Mouse (Mus musculus): Measurements from ENCODE around the gene Tnrc6c.

Tnrc6c gene

DNA sequence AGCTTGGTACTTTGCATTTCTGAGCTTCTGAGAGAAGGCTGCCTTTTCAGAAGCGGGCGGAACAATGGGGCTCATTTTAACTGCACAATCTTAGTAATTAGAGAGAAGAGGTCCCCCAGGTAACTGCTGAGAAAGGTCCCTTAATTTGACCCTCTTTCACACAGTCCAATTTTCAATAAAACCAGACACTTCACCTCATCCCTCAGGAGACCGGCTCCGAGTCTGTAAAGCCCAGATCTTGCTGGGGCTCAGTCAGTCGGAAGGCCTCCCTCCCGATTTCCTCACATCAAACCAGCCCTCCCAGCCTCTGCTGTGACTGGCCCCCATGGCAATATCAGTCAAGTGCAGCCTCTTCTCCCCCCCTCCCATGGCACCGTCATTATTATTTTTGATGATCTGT lies 15.7 kb upstream of the Tnrc6c start:
- no peak for DNase-seq (ENCODE audit: low read depth, low spot score)

DNA sequence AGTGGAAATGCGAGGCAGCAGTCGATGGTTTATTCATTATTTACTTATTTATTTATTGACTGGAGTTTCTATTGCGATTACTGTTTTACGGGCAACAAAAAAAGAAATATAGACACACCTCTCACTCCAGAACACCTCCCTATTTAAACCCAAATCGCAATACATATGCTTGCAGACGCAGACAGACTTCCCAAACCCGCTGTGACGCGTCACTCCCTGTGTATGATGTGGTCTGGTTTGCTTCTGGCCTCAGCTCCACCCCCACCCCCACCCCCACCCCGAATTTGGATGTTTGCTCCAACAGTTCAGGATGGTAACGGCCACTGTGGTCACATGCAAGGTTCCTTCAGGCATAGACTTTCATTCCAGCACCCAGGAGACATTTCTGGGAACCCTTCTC lies 15.3 kb upstream of the Tnrc6c start:
- DNase-seq (ENCODE audit: low read depth, low spot score), result no peak

DNA sequence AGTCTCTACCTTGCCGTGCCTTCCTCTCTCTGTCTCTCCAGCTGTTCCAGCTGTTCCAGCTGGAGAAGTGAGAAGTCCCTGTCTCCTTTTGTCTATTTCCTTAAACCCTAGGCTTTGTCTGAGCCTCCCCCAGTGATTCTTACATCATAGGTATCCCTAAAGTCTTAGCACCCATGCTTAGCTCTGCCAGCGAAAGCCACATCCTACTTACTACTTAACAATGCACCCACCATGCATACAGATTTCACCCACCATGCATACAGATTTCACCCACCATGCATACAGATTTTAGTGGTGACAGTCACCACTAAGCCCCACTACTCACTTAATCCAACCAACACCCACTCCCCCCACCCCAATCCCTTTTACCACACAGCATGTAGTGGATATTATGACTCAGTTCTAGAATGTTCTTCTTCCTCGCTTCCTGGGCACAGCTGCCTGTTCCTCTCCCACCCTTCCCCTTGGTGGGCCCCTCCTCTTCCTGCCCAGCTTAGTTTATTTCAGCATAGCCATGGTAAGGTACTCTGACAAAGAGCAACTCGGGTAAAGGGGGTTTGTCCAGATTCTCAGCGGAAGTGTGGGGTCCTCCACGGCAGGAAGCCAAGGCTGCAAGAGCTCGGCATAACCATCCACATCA lies 14.6 kb upstream of the Tnrc6c start:
- no peak for DNase-seq (ENCODE audit: low read depth, low spot score)

DNA sequence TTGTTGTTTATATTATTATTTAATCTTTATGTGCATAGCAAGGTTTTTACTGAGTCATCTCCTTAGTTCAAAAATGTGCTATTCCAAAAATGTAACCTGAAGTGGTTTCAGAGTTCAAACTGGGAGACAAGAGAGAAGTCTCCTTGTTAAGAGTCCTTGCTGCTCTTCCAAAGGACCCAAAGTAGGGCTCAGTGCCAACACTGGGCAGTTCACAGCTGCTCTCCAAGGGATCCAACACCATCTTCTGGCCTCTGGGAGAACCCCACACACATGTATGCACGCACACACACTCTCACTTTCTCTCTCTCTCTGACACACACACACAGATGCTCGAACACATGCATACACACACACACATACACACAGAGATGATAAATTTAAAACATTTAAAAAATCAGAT lies 11.9 kb upstream of the Tnrc6c start:
- no peak for DNase-seq (ENCODE audit: low read depth, low spot score)

DNA sequence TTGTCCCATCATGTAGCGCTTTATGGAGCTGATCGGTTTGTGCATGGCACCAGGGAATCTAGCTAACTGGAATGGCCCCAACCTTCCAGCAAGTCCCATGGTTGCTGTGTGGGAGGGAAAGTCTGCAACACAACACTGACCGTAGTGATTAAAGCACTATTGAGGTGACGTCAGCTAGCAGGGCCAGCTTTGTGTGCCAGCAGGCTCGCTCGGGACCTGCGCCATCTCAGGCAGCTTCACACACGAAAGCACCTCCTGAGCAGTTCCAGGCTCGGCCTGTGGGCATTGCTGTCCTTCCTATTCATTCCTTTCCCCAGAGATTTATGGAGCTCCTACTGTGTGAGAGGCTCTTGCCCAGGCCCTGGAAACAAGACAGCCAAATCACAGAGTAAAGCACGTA lies 10.8 kb upstream of the Tnrc6c start:
- no peak for DNase-seq (ENCODE audit: low read depth, low spot score)

DNA sequence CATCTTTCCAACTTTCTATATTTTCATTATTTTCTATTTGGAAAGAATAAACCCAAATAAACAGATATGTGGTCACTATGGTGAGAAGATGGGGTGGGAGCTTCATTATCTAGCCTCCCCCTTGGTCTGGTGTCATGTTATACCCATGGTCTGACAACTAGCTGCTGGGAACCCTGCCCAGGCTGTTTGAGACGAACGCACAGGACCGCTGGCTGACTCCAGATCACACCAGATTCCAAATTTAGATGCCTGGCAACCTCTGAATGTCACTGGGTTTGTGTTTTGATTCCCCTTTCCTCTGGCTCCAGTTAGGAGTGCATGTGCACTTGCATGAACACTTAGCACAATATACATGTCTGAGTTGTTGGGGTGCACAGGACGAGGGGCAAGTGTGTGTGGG lies 7.3 kb upstream of the Tnrc6c start:
- DNase-seq (ENCODE audit: low read depth, low spot score), result no peak

DNA sequence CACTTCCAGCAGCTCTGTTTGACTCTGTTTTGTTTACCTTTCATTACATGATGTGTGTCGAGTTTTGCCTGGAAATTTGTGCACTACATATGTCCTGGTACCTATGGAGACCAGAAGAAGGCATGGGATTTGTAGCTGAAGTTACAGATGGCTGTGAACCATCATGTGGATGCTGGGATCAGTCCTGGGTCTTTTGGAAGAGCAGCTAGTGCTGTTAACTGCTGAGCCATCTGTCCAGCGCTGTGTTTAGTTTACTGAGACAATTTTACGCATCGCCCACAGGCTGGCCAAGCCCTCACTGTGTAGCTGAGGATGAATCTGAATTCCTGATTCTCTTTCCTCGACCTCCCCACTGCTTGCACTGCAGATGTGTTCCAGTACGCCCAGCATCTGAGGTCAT lies 6.1 kb upstream of the Tnrc6c start:
- no peak for DNase-seq (ENCODE audit: low read depth, low spot score)

DNA sequence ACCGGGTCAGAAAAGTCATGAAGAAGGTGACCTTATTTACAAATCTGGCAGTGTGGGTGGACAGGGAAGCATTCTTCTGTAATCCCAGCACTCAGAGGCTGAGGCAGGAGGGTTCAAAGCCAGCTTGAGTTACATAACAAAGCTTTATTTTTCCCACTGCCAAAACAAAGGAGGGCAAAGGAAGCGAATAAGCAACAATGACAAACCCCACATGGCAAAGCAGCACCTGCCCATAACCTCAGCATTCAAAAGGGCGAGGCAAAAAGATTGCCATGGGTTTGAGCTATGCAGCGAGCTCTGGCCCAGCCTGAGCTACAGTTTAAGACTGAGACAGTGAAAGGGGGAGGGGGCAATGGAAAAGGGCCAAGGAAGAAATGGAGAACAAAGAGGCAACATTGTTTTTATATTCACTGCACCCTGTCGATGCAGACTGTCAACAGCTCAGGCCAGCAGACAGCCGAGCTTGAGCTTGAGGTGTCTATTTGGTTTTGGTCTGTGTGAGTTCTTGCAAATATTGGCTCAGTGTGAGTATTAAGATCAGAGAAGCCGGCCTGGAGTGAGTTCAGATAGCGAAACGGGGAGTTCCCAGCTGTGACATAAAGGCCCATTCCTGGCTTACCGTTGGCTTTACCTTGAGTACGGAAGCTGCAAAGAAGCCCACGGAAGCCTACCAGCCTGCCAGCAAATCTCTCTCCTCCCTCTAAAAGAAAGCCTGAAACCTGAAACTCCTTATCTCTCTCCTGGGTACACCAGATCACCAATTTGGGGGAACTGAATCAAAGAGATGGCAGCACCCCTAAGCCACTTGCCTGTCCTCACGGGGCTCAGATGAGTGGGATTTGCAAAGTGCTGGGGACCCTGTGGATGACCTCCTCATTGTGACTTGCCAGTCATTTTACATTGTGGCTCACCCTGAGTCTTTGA lies 3.1 kb upstream of the Tnrc6c start:
- DNase-seq (ENCODE audit: low read depth, low spot score), result no peak

DNA sequence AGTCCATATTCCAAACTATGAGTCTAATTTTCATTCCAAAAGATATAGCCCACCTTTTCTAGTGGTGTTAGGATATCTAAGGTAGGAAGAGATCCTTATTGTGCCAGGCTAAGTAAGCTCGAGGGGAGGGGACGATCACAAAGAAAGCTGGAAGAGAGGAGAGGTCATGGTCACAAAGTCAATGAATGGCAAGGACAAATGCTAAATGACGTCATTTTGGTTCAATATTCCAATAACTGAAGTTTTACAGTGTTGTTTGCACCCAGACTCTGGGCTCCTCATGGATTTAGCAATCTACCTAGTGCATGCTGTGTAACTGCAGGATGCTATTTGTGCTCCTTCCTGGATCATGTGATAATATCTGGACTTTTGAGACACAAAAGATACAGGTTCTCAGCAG lies 1.2 kb upstream of the Tnrc6c start:
- no peak for DNase-seq (ENCODE audit: low read depth, low spot score)

DNA sequence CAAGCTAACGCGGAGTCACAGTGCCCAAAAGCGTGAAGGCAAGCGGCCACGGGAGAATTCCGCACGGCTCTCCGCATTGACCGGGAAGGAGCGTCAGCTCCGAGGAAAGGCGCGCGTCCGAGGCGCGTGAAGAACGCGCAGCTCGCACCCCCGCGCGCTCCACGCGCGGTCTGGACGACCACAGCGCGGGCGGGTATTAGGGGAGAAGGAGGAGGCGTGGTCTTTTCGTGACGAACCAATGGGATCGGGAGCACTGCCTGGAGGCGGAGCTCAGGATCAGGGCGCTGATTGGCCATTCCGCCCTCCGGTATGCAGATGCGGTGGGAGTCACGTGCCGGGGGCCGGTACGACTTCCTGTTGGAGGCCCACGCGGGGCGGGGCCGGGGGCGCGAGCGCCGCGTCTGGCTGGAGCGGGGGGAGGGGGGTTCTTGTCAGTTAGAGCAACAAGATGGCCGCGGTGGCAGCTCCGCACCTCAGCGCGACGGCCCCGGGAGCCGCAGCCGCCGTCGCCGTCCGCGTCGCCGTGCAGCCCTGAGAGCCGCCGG lies 363 bp downstream of the Tnrc6c start:
- peak; percentile 87 for DNase-seq (ENCODE audit: low read depth, low spot score)

DNA sequence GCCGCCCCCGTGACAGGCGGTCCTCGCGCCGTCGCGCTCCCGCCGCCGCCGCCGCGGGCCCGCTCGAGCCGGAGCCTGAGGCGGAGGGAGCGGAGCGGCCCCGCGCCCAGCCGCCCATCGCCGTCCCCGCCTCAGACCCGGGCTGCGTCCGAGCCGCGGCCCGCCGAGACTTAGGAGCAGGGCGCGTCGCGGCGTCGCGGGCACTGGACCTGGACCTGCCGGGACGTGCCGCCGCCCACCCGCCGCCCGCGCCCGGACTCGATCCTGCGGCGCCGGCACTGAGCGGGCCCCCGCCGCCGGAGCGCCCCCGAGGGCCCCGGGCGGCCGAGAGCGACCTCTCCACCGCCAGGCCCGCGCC lies 824 bp downstream of the Tnrc6c start:
- no peak for DNase-seq (ENCODE audit: low read depth, low spot score)

DNA sequence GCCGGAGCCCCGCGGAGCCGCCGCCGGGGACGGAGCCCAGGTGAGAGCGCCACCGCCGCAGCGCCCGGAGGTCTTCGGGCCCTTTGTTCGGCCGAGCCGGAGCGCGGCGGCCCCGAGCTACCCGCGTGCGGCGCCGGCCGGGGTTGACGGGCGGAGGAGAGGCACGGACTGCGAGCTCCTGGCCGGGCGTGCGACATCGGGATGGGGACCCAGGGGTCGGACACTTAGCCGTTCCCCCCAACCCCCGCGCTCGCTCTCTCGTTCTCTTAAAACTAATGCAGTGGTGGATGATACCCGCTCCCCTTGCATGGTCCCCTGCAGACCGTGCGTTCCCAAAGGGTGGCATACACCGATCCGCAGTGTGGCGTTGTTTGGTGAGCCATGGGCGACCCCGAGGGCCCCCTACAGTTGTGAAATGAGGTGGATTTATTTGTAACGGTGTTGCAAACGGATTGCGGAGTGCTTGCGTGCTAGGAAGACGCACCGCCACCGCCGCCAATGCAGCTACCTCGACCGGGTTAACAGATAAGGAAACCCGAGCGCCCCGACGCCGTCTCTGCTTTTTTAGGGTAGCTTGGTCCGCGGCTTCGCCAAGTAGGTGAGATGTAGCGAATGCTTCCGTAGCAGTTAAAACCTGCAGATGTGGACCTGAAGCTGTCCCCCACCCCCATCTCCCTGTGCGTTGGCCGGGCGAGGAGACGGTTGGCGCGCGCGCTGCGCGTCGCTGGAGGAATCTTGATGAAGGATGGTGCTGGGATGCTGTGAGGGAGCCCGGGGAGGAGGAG lies 1.4 kb downstream of the Tnrc6c start:
- peak; percentile 22 for DNase-seq (ENCODE audit: low read depth, low spot score)

DNA sequence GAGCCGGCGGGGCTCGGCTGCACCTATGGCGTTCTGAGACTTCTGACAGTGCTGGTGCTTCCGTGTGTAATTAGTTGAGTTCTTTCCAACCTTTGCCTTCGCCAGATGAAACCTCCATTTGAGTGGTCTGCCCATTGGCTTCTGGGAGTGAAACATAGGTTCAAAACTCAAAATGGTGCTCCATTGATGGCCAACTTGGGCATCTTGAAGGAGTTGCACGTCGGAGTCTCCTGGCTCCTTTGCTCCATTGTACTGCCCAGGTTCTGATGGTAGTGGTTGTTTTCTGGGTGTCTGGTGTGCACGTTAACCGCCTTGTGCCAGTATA lies 1.9 kb downstream of the Tnrc6c start:
- DNase-seq (ENCODE audit: low read depth, low spot score), result no peak

DNA sequence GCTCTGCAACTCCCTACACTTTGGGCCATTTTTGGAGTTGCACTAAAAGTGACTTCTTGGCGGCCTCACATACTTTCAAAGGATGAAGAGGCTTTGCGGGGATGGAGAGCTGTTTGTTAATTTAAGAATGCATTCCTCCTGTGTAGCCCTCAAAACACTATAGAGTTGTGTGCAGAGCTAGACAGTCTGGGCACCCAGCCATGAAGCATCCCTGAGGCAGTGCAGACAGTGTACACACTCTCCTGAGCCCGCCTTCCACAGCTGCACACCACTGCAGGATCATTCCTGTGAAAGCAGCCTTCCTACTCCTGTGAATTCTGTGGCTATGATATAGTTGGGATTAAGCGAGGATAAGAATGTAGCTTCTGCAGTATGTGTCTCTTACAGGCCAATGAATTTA lies 4.9 kb downstream of the Tnrc6c start:
- DNase-seq (ENCODE audit: low read depth, low spot score), result no peak

DNA sequence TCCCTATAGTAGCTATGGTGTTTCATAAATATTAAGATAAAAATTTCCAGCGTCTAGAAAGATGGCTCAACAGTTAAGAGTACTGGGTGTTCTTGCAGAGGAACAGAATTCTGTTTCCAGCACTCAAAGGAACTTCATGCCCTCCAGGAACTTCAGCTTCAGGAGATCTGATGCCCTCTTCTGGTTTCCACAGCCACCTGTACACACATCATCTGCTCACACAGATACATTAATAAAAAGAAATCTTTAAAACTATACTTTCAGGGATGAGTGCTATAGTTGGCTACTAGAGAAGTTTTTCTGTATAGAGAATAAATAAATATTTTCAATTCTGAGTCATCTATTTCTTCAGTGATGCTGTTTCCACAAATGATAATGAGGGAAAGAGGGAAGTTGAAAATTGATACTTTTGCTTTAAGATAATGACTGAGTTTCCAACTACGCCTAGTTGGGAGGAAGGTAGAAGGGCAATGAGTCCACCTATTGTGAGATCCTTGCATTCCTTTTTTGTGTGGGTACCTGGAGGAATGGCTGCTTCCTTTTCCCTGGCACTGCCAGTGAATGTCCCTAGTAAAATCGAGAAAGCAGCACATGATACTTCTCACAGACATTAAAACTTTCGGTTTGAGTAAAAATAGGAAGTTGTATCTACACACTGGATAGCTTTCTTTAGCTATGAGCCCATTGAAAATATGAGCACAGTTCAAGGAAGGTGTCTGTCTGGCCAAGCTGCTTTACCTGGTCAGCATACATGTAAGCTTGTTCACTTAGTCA lies 9.1 kb downstream of the Tnrc6c start:
- no peak for DNase-seq (ENCODE audit: low read depth, low spot score)

DNA sequence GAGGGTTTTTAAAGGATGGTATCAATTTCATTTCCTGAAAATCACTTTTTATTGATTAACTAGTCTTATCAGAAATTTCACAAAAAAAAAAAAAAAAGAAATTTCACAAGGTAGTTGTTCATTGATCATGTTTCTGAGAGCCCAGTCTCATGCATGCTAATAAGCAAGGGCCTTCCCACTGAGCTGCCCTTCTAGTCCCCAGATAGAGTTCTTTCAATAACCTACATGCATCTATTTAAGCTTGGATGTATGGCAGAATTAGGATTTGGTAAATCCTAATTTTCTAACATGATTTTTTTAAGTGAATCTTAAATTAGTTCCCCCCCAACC lies 9.7 kb downstream of the Tnrc6c start:
- no peak for DNase-seq (ENCODE audit: low read depth, low spot score)

DNA sequence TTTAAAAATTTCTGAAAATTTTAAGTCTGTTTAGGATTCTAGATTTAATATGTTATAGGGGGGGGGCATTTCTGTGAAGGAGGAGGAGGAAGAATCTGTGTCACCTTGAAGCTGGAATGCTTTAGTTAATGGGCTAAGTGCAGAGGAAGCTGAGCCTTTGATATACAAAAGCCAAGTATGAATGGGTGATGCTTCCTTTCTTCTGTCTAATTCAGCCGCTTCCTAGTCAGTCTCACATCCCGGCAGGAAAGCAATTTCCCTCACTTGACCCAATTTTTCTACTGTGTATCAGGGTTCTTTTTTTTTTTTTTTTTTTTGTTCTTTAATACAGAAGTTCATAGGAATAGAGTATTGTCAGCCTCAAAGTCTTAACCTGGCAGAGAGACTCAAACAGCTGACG lies 11.1 kb downstream of the Tnrc6c start:
- DNase-seq (ENCODE audit: low read depth, low spot score), result no peak

DNA sequence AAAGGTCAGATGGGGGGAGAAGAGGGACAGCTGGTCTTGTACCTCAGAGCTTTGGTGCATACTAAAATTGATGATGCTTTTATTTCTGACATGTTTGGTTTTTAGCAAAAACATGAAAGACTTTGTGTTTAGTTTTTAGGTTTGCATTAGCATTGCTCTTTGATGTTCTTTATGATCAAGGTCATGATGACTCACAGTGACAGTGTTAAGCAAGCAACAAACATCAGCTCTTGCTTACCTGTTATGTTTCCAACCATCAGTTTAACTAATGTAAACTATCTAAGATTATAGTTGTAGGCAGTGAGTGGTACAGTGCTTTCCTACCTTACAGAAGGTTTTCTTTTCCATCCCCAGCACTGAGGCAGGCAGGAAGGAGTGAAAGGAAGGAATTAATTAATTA lies 12.5 kb downstream of the Tnrc6c start:
- no peak for DNase-seq (ENCODE audit: low read depth, low spot score)

DNA sequence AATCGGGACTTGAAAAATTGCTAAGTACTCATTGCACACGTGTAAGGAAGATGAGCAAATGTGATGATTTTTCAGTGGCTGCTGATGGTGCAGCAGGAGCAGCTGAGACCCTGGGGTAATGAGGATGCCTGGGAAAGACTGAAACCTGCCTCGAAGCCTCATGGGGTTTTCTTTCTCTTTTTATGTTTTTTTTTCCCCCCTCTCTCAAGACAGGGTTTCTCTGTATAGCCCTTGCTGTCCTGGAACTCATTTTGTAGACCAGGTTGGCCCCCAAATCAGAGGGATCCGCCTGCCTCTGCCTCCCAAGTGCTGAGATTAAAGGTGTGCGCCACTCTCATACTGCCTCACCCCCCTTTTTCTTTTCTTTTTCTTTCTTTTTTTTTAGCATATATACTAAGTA lies 13.1 kb downstream of the Tnrc6c start:
- DNase-seq (ENCODE audit: low read depth, low spot score), result no peak

DNA sequence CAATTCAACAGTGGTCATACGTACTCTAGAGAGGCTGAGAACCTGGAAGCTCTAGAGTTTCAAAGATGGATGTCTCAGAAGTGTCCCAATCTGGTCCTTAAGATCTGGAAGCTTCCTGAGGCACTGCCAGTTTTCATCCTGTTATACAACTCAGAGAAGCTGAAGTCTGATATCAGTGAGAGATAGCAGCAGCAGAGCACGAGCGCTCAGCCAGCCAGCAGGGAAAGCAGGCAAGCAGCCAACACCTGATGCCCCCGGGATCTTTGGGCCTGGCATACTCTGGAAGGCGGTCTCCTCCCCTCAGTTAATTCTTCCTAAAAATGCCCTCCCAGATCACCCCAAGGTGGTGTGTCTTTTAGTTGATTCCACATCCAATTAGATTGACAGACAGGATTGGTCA lies 13.7 kb downstream of the Tnrc6c start:
- no peak for DNase-seq (ENCODE audit: low read depth, low spot score)

DNA sequence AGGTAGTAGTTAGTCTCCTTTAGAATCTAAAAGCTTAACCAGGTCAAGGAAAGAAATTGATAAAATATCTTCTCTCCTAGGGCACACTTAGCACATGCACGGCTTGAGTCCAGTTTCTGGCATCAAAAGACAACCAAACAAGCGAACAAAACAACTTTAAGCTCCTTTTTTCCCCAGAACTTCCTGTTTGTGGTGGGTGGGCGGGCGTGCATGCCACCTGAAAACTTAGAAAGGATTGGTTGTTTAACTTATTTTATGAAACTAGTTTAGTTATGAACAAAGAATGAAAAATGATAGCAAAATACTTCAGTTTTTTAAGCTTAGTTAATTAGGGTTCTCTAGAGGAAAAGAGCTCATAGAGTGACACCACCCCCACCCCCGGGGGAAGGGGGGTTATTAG lies 17.5 kb downstream of the Tnrc6c start:
- no peak for DNase-seq (ENCODE audit: low read depth, low spot score)

DNA sequence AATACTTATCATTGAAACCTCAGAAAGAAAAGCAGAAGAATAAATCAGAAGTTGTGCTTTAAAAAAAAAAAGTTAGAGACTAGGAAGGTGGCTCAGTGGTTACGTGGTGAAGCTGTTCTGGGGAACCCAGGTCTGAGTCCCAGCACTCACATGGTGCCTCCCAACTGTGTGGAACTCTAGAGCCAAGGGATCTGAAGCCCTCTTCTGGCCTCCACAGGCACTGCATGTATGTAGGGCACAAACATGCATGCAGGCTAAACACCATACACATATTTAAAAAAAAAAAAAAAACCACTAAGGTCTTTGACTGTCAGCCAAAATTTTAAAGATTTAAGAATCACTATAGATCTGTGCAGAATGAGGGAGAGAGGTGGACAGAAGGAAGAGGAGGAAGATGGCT lies 20.4 kb downstream of the Tnrc6c start:
- no peak for DNase-seq (ENCODE audit: low read depth, low spot score)

Measured in c-Kit-negative CD71-positive TER-119-positive erythroid progenitor cells, embryonic 14.5 days (primary cell).